Mouse (Mus musculus) mesoderm, embryonic 11.5 days (tissue): Measurements from ENCODE around the gene Itpr1.

Source experiments
- DNase-seq: peaks from one replicate; pipeline ENCODE4 v3.0.0-alpha.2; 2012; ENCODE audit warnings: low read depth, low spot score

The Itpr1 gene

GRCm38 (mm10) chr6:108278826-108279630 is 66.1 kb downstream of the Itpr1 start:
- DNase-seq: no peak

GRCm38 (mm10) chr6:108282131-108282530 is 69.2 kb downstream of the Itpr1 start:
- DNase-seq: no peak

- no peak for DNase-seq
Measured at GRCm38 (mm10) chr6:108282621-108283020, 69.7 kb downstream of the Itpr1 start.

GRCm38 (mm10) chr6:108284688-108285087 is 71.8 kb downstream of the Itpr1 start:
- DNase-seq: no peak

- no peak for DNase-seq
Measured at GRCm38 (mm10) chr6:108288979-108289378, 76.1 kb downstream of the Itpr1 start.

- DNase-seq: no peak
Measured at GRCm38 (mm10) chr6:108290978-108291377, 78.1 kb downstream of the Itpr1 start.

GRCm38 (mm10) chr6:108291556-108291955 is 78.7 kb downstream of the Itpr1 start:
- DNase-seq: no peak

- DNase-seq: no peak
Measured at GRCm38 (mm10) chr6:108301856-108302255, 89.0 kb downstream of the Itpr1 start.

GRCm38 (mm10) chr6:108303619-108304567 is 91.0 kb downstream of the Itpr1 start:
- DNase-seq: no peak

GRCm38 (mm10) chr6:108305171-108305779 is 92.4 kb downstream of the Itpr1 start:
- DNase-seq: no peak

- no peak for DNase-seq
Measured at GRCm38 (mm10) chr6:108306240-108306639, 93.3 kb downstream of the Itpr1 start.

- DNase-seq: no peak
Measured at GRCm38 (mm10) chr6:108306910-108307584, 94.2 kb downstream of the Itpr1 start.

GRCm38 (mm10) chr6:108307770-108308169 is 94.9 kb downstream of the Itpr1 start:
- no peak for DNase-seq

GRCm38 (mm10) chr6:108309391-108310182 is 96.7 kb downstream of the Itpr1 start:
- DNase-seq: no peak

GRCm38 (mm10) chr6:108313056-108313455 is 100.2 kb downstream of the Itpr1 start:
- no peak for DNase-seq

- DNase-seq: no peak
Measured at GRCm38 (mm10) chr6:108313997-108314396, 101.1 kb downstream of the Itpr1 start.

GRCm38 (mm10) chr6:108316268-108316824 is 103.5 kb downstream of the Itpr1 start:
- no peak for DNase-seq

- no peak for DNase-seq
Measured at GRCm38 (mm10) chr6:108316951-108317350, 104.1 kb downstream of the Itpr1 start.

GRCm38 (mm10) chr6:108321653-108322052 is 108.8 kb downstream of the Itpr1 start:
- DNase-seq: no peak

GRCm38 (mm10) chr6:108324464-108325025 is 111.6 kb downstream of the Itpr1 start:
- no peak for DNase-seq
